Mouse (Mus musculus): Measurements from ENCODE around the gene Ift81.

The Ift81 gene

GRCm38 (mm10) chr5:122541871-122542270 lies 72.4 kb downstream of the Ift81 start:
- no peak for DNase-seq

- DNase-seq = no peak
Measured at GRCm38 (mm10) chr5:122538077-122538476, 76.2 kb downstream of the Ift81 start.

DNA sequence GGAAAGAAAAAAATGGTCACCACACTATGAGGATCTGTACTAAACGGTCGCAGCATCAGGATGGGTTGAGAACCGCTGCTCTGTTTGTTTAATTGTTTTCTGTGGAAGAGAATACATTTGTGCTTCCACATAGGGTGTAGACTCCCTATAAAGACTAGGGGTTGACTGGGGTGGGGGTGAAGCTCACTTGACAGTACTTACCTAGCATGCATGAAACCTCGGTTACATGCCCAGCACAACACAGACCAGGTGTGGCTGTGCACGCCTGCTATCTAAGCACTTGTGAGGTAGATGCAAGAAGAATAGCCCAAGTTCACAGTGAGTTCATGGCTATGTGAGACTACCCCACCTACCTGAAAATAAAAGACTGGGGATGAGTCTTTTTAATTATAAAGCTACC lies 76.7 kb downstream of the Ift81 start:
- no peak for DNase-seq

GRCm38 (mm10) chr5:122533884-122534283 lies 80.4 kb downstream of the Ift81 start:
- no peak for DNase-seq

DNA sequence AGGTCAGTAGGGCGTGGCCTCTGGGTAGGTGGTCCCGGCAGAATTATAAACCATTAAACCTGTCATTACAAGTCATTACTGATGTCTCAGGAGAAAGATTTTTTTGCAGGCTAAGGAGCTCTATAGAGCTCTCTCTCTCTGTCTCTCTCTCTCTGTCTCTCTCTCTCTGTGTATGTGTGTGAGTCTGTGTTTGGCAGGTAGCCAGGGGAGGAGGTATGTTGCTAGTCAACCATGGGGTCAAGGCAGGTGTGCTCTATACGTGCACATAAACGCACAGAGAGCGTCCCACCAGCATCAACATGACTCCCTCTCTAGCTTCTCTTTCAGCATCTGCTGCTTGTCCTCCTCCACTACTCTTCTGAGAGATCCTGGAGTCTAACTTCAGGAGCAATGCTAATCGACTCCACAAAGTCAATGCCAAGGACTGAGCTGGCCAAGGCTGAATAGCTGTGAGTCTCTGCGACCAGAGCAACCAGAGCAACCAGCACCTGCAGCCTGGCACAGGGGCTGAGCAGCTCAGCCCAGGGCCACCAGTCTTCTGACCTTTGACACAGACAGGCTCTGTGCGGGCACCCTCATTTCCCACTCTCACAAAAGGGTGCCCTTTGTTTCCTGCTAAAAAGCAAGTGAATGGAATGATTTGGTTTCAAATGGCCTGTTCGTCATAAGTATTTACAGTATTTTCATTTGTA lies 84.3 kb downstream of the Ift81 start:
- DNase-seq = no peak

DNA sequence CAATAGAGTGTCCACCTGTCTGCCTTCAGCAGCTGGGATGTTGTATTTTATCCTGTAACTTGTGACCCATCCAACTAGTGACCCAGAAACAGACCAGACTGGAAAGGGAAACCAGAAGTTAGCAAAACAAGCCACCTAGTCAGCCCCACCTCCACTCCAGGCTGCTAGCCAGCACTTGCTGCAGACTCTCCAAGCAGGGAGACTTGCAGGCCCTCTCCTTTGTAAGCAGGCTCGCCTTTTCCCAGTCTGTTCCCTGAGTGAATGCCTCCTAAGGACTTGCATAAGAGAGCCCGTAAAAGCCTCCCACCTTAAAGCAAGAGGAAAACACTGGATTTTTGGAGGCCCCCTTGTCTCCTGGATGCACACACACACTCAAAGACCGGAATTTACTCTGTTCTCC lies 85.0 kb downstream of the Ift81 start:
- DNase-seq = no peak

DNA sequence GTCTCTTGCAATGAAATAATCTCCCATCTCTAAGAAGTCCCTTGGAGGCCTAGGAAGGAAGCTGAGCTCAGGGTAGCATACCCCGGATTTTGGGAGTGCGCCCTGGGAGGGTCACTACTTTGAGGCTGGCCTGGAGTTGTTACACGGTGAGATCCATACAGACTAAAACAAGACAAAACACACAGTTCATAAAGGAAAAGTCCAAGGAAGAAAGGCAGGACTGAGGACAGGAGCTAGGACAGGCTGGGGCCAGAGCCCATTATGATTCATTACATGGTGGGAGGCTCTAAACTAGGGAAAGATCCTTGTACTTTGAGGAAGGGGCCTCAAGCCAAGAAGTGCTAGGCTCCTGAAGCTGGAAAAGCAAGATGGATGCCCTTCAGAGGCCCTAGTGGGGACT lies 85.7 kb downstream of the Ift81 start:
- DNase-seq = no peak

- DNase-seq = peak; percentile 69
Measured at GRCm38 (mm10) chr5:122527761-122528160, 86.6 kb downstream of the Ift81 start.

DNA sequence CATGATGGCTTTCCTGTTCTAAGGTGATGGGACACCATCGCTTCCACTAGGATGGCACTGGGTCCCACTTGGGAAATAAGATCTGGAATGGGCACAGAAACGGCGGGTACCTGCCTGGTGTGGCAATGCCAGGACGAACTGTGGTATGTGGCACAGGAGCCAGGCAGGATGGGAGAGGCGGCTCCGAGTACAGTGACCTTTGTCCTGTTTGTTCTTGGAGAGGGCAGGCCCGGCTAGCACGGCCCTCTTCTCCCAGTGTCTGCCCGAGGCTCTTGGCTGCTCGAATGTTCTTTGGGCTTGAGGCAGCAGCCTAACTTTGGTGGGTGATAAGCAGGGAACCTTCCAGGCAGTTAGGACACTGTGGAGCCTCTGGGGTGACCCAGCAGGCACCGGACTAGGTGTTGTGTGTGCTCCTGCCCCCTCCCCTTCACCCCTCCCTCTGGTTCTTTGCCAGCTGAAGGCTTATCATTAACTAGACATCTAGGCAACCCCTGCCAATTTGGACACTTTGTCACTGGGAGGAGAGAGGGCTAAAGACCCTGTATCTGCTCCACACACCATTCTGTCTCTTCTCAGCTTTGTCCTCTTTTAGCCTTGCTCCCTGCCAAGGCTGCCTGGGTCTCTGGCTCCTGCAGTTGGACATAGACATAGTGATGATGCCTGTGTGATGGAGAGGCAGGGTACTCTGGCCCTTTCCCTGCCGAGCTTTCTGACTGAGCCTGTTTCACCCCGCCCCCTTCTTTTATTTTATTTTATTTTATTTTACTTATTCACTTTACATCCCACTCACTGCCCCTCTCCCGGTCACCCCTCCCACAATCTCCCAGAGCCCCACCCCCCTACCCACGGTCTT lies 87.2 kb downstream of the Ift81 start:
- DNase-seq = no peak

DNA sequence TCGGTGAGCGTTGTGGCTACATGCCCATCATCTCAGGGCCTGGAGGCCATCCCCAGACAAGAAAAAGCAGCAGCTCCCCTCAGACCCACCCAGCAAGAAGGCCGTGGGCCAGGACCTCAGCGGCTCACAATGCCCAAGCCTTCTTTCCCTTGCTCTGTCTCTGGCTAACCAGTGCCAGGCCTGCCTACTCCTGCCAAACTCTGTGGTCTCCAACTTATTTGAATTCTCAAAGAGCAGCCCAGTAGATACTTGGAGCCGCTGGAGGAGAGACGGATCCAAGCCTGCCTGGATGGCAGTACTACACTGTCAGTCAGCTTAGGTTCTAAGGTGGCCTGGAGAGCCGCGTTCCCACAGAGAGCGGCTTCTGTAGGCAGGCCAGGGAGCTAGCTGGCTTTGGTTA lies 87.9 kb downstream of the Ift81 start:
- DNase-seq = no peak

DNA sequence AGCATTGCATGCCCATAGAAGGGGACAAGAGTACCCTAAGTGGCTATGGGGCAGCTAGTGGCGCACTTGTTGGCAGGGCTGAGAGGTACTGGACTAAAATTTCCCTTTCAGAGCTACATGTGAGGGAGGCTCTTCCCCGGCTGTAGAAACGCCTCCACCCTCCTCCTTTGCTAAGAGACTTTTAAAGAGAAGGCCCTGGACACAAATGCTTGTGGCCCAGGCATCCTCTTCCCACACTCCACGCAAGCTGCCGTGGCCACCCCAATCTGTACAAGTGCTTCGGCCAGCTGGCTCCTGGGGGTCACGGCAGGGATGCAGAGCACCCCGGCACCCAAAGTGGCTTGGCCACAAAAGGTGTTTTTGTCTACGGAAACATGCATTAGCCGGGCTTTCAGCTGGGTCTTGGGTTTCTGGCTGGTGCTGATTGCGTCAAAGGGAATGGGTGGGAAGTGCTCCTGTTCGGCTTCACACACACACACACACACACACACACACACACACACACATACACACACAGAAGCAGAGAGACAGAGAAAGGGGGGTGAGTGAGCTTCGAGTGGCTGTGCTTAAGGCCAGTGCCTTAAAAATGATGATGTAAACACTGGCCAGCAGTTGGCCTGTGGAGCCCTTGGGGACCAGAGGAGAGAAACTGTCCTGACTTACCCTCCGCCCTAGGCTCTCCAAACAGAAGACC lies 88.9 kb downstream of the Ift81 start:
- no peak for DNase-seq

DNA sequence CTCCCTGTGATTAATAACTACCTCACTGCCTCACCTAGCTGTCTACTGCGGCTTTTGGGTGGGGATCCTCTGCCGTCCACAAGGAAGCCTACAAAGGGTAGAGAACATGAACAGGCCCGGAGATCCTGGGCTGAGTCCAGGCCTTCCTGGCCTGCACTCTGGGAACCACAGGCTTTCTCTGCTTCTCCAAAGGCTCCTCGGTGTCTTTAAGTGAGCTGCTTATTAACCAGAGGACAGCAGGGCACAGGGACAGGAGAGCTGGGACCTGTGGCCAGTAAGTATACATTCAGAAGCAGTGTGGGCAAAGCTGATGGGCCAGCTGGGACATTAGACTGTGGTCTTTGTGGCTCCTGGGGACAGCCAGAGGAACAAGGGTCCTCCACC lies 89.5 kb downstream of the Ift81 start:
- DNase-seq = no peak

GRCm38 (mm10) chr5:122524244-122524643 lies 90.1 kb downstream of the Ift81 start:
- DNase-seq = no peak

DNA sequence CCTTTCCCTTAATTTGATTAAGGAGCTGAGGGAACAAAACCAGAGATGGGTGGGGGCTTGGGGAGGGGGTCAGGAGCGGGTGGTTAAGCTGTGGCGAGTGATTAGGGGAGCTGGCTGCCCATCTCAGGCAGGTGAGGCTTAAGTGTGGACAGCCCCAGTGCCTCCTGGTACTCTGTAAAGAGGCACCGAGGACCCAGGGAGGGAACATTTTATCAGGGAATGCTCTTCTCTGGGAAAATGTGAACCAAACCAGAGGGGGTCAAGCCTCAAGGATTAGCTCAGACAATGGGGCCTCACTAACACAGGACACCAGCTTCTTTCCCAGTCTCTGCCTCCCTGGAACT lies 93.2 kb downstream of the Ift81 start:
- DNase-seq = no peak

- no peak for DNase-seq
Measured at GRCm38 (mm10) chr5:122520254-122521129, 93.8 kb downstream of the Ift81 start.

DNA sequence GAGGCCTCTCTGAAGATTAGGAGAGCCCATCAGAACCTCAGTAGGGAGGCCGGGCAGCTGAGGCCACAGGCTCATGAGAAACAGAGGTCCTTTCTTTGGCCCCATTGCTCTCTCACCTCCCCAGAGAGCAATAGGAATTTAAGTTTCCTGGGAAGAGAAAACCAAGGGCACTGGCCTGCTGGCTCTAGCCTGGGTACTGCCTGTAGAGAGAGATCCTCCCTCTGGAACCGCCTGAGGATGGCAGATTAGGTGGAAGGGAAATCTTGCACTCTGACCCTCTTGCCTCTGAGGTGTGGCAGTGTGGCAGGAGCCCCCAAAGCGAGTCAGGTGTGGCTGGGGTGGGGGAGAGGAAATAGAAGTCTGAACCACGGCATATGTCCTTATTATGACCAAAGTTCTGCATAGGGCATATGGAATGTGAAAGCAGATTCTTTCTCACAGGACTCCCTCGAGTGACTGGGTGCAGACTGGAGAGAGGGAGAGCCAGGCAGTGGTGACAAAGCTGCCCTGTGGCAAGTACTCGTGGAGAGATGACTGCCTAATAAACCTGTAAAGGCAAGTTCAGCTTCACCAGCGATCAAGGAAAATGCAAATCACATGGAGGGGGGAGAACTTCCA lies 95.2 kb downstream of the Ift81 start:
- DNase-seq = no peak

- peak; percentile 56 for DNase-seq
Measured at GRCm38 (mm10) chr5:122518247-122518646, 96.1 kb downstream of the Ift81 start.

DNA sequence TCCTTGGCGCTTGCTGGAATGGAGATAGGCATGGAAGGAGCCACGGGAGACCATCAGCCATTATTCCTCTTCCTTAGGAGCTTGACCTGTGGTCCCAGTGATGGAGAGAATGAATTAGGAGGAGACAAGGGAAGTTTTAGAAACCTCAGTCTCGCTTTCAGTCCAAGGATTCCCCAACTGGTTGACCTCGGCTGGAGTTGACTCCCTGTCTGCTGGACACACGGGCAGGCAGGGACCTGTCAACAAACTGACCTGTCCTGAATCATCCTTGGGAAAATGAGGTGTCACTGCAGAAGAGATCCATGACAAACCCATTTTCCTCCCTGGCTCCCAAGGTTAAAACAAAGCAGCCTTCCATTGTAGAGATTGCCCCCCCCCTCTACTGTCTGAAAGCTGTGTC lies 97.4 kb downstream of the Ift81 start:
- no peak for DNase-seq

DNA sequence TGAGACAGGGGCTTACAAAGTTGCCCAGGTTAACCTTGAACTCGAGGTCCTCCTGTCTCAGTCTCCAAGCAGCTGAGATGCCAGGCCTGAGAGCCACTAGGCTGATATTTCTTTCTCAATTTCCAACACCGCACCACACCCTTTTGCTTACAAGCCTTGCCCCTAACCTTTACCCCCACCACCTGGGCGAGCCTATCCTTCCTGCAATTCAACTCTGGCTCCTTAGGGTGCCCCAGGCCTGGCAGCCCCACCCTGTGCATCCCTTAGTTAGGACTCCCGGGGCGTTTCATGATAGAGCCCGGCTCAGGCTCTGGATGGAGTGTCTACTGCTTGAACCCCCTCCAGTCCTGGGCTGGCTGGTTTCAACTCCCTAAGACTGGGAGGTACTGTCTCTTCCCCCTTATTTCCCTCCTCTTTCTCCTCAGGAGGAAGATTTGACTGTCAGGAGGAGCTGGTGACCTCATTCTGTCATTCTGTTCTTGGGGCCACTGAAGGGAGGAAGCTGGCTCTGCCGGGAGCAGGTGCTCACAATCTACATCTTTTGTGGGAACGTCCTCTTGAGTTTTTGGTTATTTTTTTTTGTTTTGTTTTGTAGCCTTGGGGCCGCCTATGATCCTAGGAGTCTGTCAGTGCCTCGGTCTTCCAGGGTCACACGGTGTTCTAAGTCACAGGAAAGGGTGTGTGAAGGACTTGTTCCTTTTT lies 98.1 kb downstream of the Ift81 start:
- no peak for DNase-seq

DNA sequence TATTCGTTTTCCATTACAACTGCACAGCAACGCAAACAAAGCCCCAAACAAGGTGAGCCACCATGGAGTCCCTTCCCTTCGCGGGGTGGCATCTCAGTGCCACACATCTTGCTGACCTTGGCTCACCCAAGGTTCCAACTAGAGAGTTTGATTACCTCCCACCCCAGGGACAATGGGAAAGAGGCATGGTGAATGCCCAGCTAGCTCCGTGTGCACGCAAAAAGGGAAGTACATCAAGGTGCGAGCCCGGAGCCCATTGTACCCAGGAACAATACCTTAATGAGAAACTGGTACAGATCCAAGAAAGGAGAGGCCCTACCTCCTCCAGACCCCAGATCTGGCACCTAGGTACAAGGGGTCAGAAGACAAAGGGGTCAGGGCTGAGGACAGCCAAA lies 100.2 kb downstream of the Ift81 start:
- DNase-seq = no peak

DNA sequence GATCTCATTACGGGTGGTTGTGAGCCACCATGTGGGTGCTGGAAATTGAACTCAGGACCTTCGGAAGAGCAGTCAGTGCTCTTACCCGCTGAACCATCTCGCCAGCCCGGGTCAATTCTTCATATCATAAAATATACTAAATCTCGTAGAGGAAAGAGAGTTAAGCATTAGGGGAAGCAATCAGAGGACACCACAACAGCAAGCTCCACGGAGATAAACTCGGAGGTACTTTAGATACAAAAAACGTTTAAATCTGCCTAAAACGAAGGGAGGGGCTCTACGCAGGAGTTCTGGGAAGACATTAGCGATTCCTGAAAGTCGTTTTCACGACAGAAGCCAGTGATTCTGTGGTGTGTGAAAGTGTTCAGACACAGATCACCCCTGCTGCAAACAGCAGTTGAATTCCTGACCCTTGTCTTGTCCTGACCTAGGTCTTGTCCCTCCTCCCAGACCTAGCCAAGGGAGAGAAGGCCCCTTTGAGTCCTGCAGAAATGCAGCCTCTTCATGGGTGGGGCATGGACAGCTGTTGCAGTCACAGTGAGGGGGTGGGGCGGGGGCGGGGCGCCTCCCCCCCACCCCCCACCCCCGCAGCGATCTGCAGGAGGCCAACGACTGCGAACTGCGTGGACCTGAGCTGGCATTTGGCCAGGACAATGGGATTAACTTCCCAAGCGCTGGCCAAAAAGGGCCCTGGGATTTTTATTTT lies 100.7 kb downstream of the Ift81 start:
- DNase-seq = no peak
